Mouse (Mus musculus) left cerebral cortex, postnatal 14 days (tissue): Measurements from ENCODE around the gene Kat2b. TPM values are rescaled to one million over a fixed set of nuclear protein-coding genes. Genes with fewer than 3 reads are reported as not detected.
"Not testable (repeated sequence)": the region's sequence is repeated elsewhere in the genome, so short reads cannot be mapped to it uniquely, and the experiment has no call there.

Source experiments
- DNase-seq, 2 experiments: peaks; one replicate each; pipeline ENCODE4 v3.0.0; 2021 to 2022; ENCODE audit warnings: low spot score in 2 of 2, mixed read lengths in 1 of 2
- intact Hi-C: fragments of 180-260 bp; cut with DNase I; formaldehyde crosslinking; loops from one replicate; pipeline ENCODE4 v1.15.1; 2025
- long read RNA-seq, 2 experiments: library from polyadenylated mRNA; stranded (forward); transcript quantifications; one replicate each; pipeline ENCODE4 v2.0.0; 2021
- total RNA-seq, 2 experiments: library from RNA; stranded (reverse); gene quantifications; 2 replicates each; pipeline ENCODE4 v1.2.3; 2021

The Kat2b gene
- total RNA-seq: 10 to 100 TPM; 10.9 to 12.5 TPM
- long read RNA-seq, experiment 1, full-length matches to known transcripts: 4 of 6 reads
- long read RNA-seq, experiment 1, partial matches to known transcripts: 1 of 6 reads
- long read RNA-seq, experiment 1, other reads (novel, unspliced or antisense): 1 of 6 reads
- long read RNA-seq, experiment 2, full-length matches to known transcripts: 4 of 7 reads
- long read RNA-seq, experiment 2, partial matches to known transcripts: 0 of 7 reads
- long read RNA-seq, experiment 2, other reads (novel, unspliced or antisense): 3 of 7 reads

GRCm38 (mm10) chr17:53566161-53566918 is at the start of gene Kat2b:
Kat2b (plus strand) TSS chr17:53566861.
- intact Hi-C loops: loop anchor here (5.0 kb wide), 2 partner anchors 89 to 91 kb away; partner anchors contain the start of gene Rab5a
- DNase-seq: no peak

- DNase-seq: no peak
- intact Hi-C loops: loop anchor here (10.0 kb wide), 1 partner anchor 175 kb away; no protein-coding TSS in a partner anchor
Observed at GRCm38 (mm10) chr17:53519364-53519763, 47.3 kb upstream of the Kat2b start.

- intact Hi-C loops: no loop called here
Observed at GRCm38 (mm10) chr17:53520509-53520908, 46.2 kb upstream of the Kat2b start.

GRCm38 (mm10) chr17:53528034-53528433 is 38.6 kb upstream of the Kat2b start:
- no peak for DNase-seq

More at GRCm38 (mm10) chr17:53520509-53520908, 46.2 kb upstream of the Kat2b start:
- DNase-seq: no peak

GRCm38 (mm10) chr17:53531160-53531559 is 35.5 kb upstream of the Kat2b start:
- intact Hi-C loops: no loop called here
- no peak for DNase-seq

More at GRCm38 (mm10) chr17:53528034-53528433, 38.6 kb upstream of the Kat2b start:
- intact Hi-C loops: no loop called here

GRCm38 (mm10) chr17:53532425-53532824 is 34.2 kb upstream of the Kat2b start:
- no peak for DNase-seq
- intact Hi-C loops: no loop called here

GRCm38 (mm10) chr17:53539351-53539750 is 27.3 kb upstream of the Kat2b start, which contains the start of gene Pp2d1:
Pp2d1 (minus strand) TSS chr17:53539451.
- intact Hi-C loops, DNase-seq: not testable (repeated sequence)

GRCm38 (mm10) chr17:53542536-53542935 is 24.1 kb upstream of the Kat2b start:
- intact Hi-C loops: no loop called here
- DNase-seq: no peak

- peak; percentile 19 to 55 for DNase-seq
- intact Hi-C loops: no loop called here
Observed at GRCm38 (mm10) chr17:53543591-53544324, 22.9 kb upstream of the Kat2b start.

- no peak for DNase-seq
- intact Hi-C loops: no loop called here
Observed at GRCm38 (mm10) chr17:53551306-53552299, 15.1 kb upstream of the Kat2b start.

GRCm38 (mm10) chr17:53554088-53554487 is 12.6 kb upstream of the Kat2b start:
- no peak for DNase-seq
- intact Hi-C loops: no loop called here

- DNase-seq: no peak
- intact Hi-C loops: no loop called here
Observed at GRCm38 (mm10) chr17:53554813-53555212, 11.8 kb upstream of the Kat2b start.

- DNase-seq: no peak
- intact Hi-C loops: no loop called here
Observed at GRCm38 (mm10) chr17:53557443-53557842, 9.2 kb upstream of the Kat2b start.

GRCm38 (mm10) chr17:53559646-53560045 is 7.0 kb upstream of the Kat2b start:
- intact Hi-C loops: no loop called here
- DNase-seq: no peak

- intact Hi-C loops: no loop called here
- DNase-seq: no peak
Observed at GRCm38 (mm10) chr17:53561458-53562029, 5.1 kb upstream of the Kat2b start.

GRCm38 (mm10) chr17:53564837-53565236 is 1.8 kb upstream of the Kat2b start:
- DNase-seq: no peak
- intact Hi-C loops: loop anchor here (5.0 kb wide), 2 partner anchors 88 to 92 kb away; partner anchors contain the start of gene Rab5a

GRCm38 (mm10) chr17:53566919-53567345 is 271 bp downstream of the Kat2b start:
- intact Hi-C loops: loop anchor here (5.0 kb wide), 2 partner anchors 90 kb away; partner anchors contain the start of gene Rab5a
- peak; percentile 49 to 63 for DNase-seq
